Mouse (Mus musculus) heart, embryonic 14.5 days (tissue): ENCODE measurements around the gene Srsf4. TPM values are rescaled to one million over a fixed set of nuclear protein-coding genes. Genes with fewer than 3 reads are reported as not detected.

Source experiments
- ATAC-seq: fragments of 200-750 bp; cut with Nextera tagmentation; 2 replicates; pipeline ENCODE4 v1.8.0; 2017; ENCODE audit warnings: low read depth, moderate TSS enrichment; ENCODE audit not compliant: insufficient number of reproducible peaks, insufficient read depth, low FRiP score
- H3K27ac ChIP-seq, 2 experiments: fragments of 200-500 bp in 1 of 2; fragments of 300-500 bp in 1 of 2; sonication (generic) in 1 of 2; replicated peaks in 1 of 2; 2 replicates each; pipeline ENCODE4 v1.5.1; 2012 to 2014; ENCODE audit warnings: low read depth in 2 of 2, low read length in 2 of 2, control low read depth in 1 of 2, mild to moderate bottlenecking in 1 of 2, mixed read lengths in 1 of 2; ENCODE audit not compliant: control insufficient read depth in 1 of 2, insufficient read depth in 1 of 2
- H3K27me3 ChIP-seq: fragments of 300-500 bp; sonication (generic); 2 replicates; pipeline ENCODE4 v1.6.1; 2014; ENCODE audit warnings: mild to moderate bottlenecking, low read length, control low read depth; ENCODE audit not compliant: control insufficient read depth, insufficient read depth
- H3K36me3 ChIP-seq: fragments of 300-500 bp; sonication (generic); 2 replicates; pipeline ENCODE4 v1.6.1; 2014; ENCODE audit warnings: mild to moderate bottlenecking, control low read depth, low read length, mixed read lengths; ENCODE audit not compliant: control insufficient read depth, insufficient read depth
- H3K4me1 ChIP-seq, 2 experiments: fragments of 200-500 bp in 1 of 2; fragments of 300-500 bp in 1 of 2; sonication (generic) in 1 of 2; 2 replicates each; pipeline ENCODE4 v1.6.1; 2012 to 2014; ENCODE audit warnings: low read length in 2 of 2, control low read depth in 1 of 2, mixed read lengths in 1 of 2; ENCODE audit not compliant: control insufficient read depth in 2 of 2, insufficient read depth in 2 of 2
- H3K4me2 ChIP-seq: fragments of 300-500 bp; sonication (generic); 2 replicates; pipeline ENCODE4 v1.6.1; 2014; ENCODE audit warnings: mild to moderate bottlenecking, low read length
- H3K4me3 ChIP-seq, 2 experiments: fragments of 200-500 bp in 1 of 2; fragments of 300-500 bp in 1 of 2; sonication (generic) in 1 of 2; 2 replicates each; pipeline ENCODE4 v1.5.1; 2012 to 2014; ENCODE audit warnings: low read length in 2 of 2, mild to moderate bottlenecking in 2 of 2, control low read depth in 1 of 2, low read depth in 1 of 2, moderate library complexity in 1 of 2; ENCODE audit not compliant: control insufficient read depth in 1 of 2, insufficient read depth in 1 of 2
- H3K9ac ChIP-seq: fragments of 300-500 bp; sonication (generic); 2 replicates; pipeline ENCODE4 v1.6.1; 2014; ENCODE audit warnings: mild to moderate bottlenecking, low read length
- H3K9me3 ChIP-seq: fragments of 300-500 bp; sonication (generic); 2 replicates; pipeline ENCODE4 v1.6.1; 2016; ENCODE audit warnings: low read length, control low read depth; ENCODE audit not compliant: control insufficient read depth
- WGBS: fragments of 180-500 bp; shearing (Covaris S2); extraction: QIAGEN DNeasy Blood & Tissue Kit; methylation state at CpG from one replicate; pipeline ENCODE4 v1.1.7; 2014; 5-methylcytosine and 5-hydroxymethylcytosine counted together
- polyA plus RNA-seq: library from polyadenylated mRNA; unstranded; fragments of >200 nt; fragmentation: Nextera tagmentation; extraction: Ambion mirVana; gene quantifications from 2 replicates; pipeline ENCODE4 v1.2.1, GENCODE M21; 2014

Srsf4 gene
- polyA plus RNA-seq, 1 experiment from 2014 or later = 63.6 TPM

GRCm38 (mm10) chr4:131890692-131891091 lies 17.3 kb downstream of the Srsf4 start:
- H3K27ac ChIP-seq = no peak overlapping the region
- H3K4me1 ChIP-seq = 0 out of 4 replicates have a peak, but pooled peaks cover 2 to 4% of the 10 kb centered on the region in 2 experiments
- ATAC-seq = no peak
- H3K9me3 ChIP-seq = no peaks in the 10 kb centered on the region
- no peaks in the 10 kb centered on the region for H3K27me3 ChIP-seq
- WGBS = 77% methylated on average over 3 of the region's 3 CpGs
- no peak overlapping the region for H3K4me3 ChIP-seq
- H3K9ac ChIP-seq = no peak overlapping the region
- H3K36me3 ChIP-seq = peaks cover 69% of the 10 kb centered on the region
- no peak overlapping the region for H3K4me2 ChIP-seq

GRCm38 (mm10) chr4:131897109-131897508 lies 23.7 kb downstream of the Srsf4 start:
- no peaks in the 10 kb centered on the region for H3K9me3 ChIP-seq
- H3K27me3 ChIP-seq = no peaks in the 10 kb centered on the region
- H3K27ac ChIP-seq = no peak overlapping the region
- H3K4me2 ChIP-seq = no peak overlapping the region
- 94% methylated on average over 5 of the region's 5 CpGs for WGBS
- no peak overlapping the region for H3K4me3 ChIP-seq
- H3K36me3 ChIP-seq = peaks cover 83% of the 10 kb centered on the region
- no peak overlapping the region for H3K9ac ChIP-seq
- ATAC-seq = no peak
- 0 out of 4 replicates have a peak, but pooled peaks cover 0 to 9% of the 10 kb centered on the region in 2 experiments for H3K4me1 ChIP-seq

- H3K4me2 ChIP-seq = no peak overlapping the region
- H3K4me1 ChIP-seq = 0 out of 4 replicates have a peak, but pooled peaks cover 0 to 9% of the 10 kb centered on the region in 2 experiments
- no peaks in the 10 kb centered on the region for H3K9me3 ChIP-seq
- H3K27me3 ChIP-seq = no peaks in the 10 kb centered on the region
- peaks cover 83% of the 10 kb centered on the region for H3K36me3 ChIP-seq
- no peak for ATAC-seq
- H3K27ac ChIP-seq = no peak overlapping the region
- H3K9ac ChIP-seq = no peak overlapping the region
- WGBS = 93% methylated on average over 8 of the region's 8 CpGs
- H3K4me3 ChIP-seq = no peak overlapping the region
Observed at GRCm38 (mm10) chr4:131897787-131898186, 24.4 kb downstream of the Srsf4 start.

GRCm38 (mm10) chr4:131898503-131899179 lies 25.2 kb downstream of the Srsf4 start:
- Histone ChIP-seq H3K9me3 (no peaks in the 10 kb centered on the region), H3K4me2 (no peak overlapping the region), H3K4me1 (0 out of 4 replicates have a peak, but pooled peaks cover 0 to 9% of the 10 kb centered on the region in 2 experiments), H3K36me3 (peaks cover 74% of the 10 kb centered on the region), H3K27ac (peak overlapping the region in 1 of 2 experiments; percentile 35; a peak in 1 of 4 replicates), H3K4me3 (no peak overlapping the region), H3K27me3 (no peaks in the 10 kb centered on the region), H3K9ac (no peak overlapping the region)
- WGBS = 82% methylated on average over 12 of the region's 12 CpGs
- no peak for ATAC-seq

GRCm38 (mm10) chr4:131899180-131899554 lies 25.8 kb downstream of the Srsf4 start:
- H3K4me2 ChIP-seq = no peak overlapping the region
- H3K36me3 ChIP-seq = peaks cover 73% of the 10 kb centered on the region
- no peak overlapping the region for H3K4me3 ChIP-seq
- 49% methylated on average over 6 of the region's 6 CpGs for WGBS
- no peak overlapping the region for H3K9ac ChIP-seq
- H3K4me1 ChIP-seq = 0 out of 4 replicates have a peak, but pooled peaks cover 0 to 9% of the 10 kb centered on the region in 2 experiments
- H3K27ac ChIP-seq = 0 out of 4 replicates have a peak overlapping the region, but pooled peaks of 1 of the 2 experiments have one; percentile 35
- H3K27me3 ChIP-seq = no peaks in the 10 kb centered on the region
- no peak for ATAC-seq
- no peaks in the 10 kb centered on the region for H3K9me3 ChIP-seq

- Histone ChIP-seq H3K9me3 (no peaks in the 10 kb centered on the region), H3K4me3 (no peak overlapping the region), H3K27ac (no peak overlapping the region), H3K4me1 (0 out of 4 replicates have a peak, but pooled peaks cover 0 to 9% of the 10 kb centered on the region in 2 experiments), H3K27me3 (no peaks in the 10 kb centered on the region), H3K36me3 (peaks cover 77% of the 10 kb centered on the region), H3K4me2 (no peak overlapping the region), H3K9ac (no peak overlapping the region)
- no peak for ATAC-seq
- WGBS = 86% methylated on average over 15 of the region's 15 CpGs
Observed at GRCm38 (mm10) chr4:131901090-131901489, 27.7 kb downstream of the Srsf4 start.

- Histone ChIP-seq H3K9me3 (0 out of 2 replicates have a peak, but pooled peaks cover 4% of the 10 kb centered on the region), H3K27ac (no peak overlapping the region), H3K4me3 (no peak overlapping the region), H3K4me1 (peaks cover 0 to 2% of the 10 kb centered on the region in 2 experiments; a peak in 1 of 4 replicates), H3K27me3 (no peaks in the 10 kb centered on the region), H3K9ac (no peak overlapping the region), H3K36me3 (peaks cover 54% of the 10 kb centered on the region), H3K4me2 (no peak overlapping the region)
- 59% methylated on average over 8 of the region's 8 CpGs for whole genome bisulfite sequencing
- ATAC-seq = no peak
Observed at GRCm38 (mm10) chr4:131904478-131904877, 31.1 kb downstream of the Srsf4 start.
